Mouse (Mus musculus): ENCODE measurements around the gene Sgip1. TPM values are rescaled to one million over a fixed set of nuclear protein-coding genes. Genes with fewer than 3 reads are reported as not detected.

The Sgip1 gene
- polyA plus RNA-seq, 1 experiment = not detected

- Histone ChIP-seq H3K4me1 (ENCODE audit: control insufficient read depth, insufficient read depth, insufficient read length, low read length) (no peaks in the 10 kb centered on the region; the same call in 1 of the 2 replicates), H3K4me3 (ENCODE audit: insufficient read depth, low read depth, low read length) (peak overlapping the region; percentile 13; the same call in 1 of the 2 replicates), H3K27ac (replicated peaks; ENCODE audit: low read depth, low read length) (no peak overlapping the region)
Measured at GRCm38 (mm10) chr4:102762075-102762474, 21.0 kb downstream of the Sgip1 start.

- Histone ChIP-seq H3K27ac (replicated peaks; ENCODE audit: low read depth, low read length) (no peak overlapping the region), H3K4me1 (ENCODE audit: control insufficient read depth, insufficient read depth, insufficient read length, low read length) (no peaks in the 10 kb centered on the region), H3K4me3 (ENCODE audit: insufficient read depth, low read depth, low read length) (no peak overlapping the region)
Measured at GRCm38 (mm10) chr4:102769070-102769469, 28.0 kb downstream of the Sgip1 start.

GRCm38 (mm10) chr4:102769936-102770335 lies 28.8 kb downstream of the Sgip1 start:
- Histone ChIP-seq H3K4me1 (ENCODE audit: control insufficient read depth, insufficient read depth, insufficient read length, low read length) (no peaks in the 10 kb centered on the region), H3K4me3 (ENCODE audit: insufficient read depth, low read depth, low read length) (no peak overlapping the region), H3K27ac (replicated peaks; ENCODE audit: low read depth, low read length) (no peak overlapping the region)

DNA sequence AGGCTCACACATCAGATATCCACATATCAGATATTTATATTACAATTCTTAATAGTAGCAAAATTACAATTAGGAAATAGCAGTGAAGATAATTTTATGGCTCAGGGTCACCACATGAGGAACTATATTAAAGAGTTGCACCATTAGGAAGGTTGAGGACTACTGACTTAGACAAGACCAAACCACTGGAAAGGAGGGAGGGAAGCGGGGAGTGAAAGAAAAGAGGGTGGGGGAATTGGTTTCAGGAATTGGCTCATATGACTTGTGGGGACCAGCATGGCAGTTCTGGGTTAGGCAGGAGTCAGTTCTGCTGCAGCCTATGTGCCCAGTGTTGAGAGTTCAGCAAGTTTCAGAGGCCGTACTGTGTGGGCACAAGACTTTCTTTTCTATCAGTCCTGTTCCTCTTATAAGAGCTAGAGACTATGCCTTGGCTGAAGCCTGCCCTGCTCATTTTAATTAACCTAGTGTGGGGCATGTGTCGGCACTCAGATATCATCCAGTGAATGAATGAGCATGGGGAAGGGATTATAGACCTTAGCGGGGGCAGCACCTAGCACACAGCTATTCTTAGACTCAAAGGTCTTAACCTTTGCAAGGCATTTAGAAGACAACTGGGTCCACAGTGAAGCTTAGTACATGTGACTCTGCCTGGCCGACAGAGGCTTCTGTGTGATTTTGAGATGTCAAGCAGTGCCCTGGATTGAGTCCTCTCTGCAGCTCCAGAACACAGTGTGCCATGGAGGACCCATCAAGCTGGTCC lies 30.7 kb downstream of the Sgip1 start:
- H3K4me1 ChIP-seq (ENCODE audit: control insufficient read depth, insufficient read depth, insufficient read length, low read length) = no peaks in the 10 kb centered on the region
- H3K4me3 ChIP-seq (ENCODE audit: insufficient read depth, low read depth, low read length) = no peak overlapping the region
- no peak overlapping the region for H3K27ac ChIP-seq (replicated peaks; ENCODE audit: low read depth, low read length)

GRCm38 (mm10) chr4:102773225-102773624 lies 32.1 kb downstream of the Sgip1 start:
- H3K4me1 ChIP-seq (ENCODE audit: control insufficient read depth, insufficient read depth, insufficient read length, low read length) = no peaks in the 10 kb centered on the region

GRCm38 (mm10) chr4:102773841-102774240 lies 32.7 kb downstream of the Sgip1 start:
- Histone ChIP-seq H3K4me1 (ENCODE audit: control insufficient read depth, insufficient read depth, insufficient read length, low read length) (no peaks in the 10 kb centered on the region), H3K4me3 (ENCODE audit: insufficient read depth, low read depth, low read length) (no peak overlapping the region)

More at GRCm38 (mm10) chr4:102773225-102773624, 32.1 kb downstream of the Sgip1 start:
- H3K27ac ChIP-seq (replicated peaks; ENCODE audit: low read depth, low read length) = no peak overlapping the region
- no peak overlapping the region for H3K4me3 ChIP-seq (ENCODE audit: insufficient read depth, low read depth, low read length)

DNA sequence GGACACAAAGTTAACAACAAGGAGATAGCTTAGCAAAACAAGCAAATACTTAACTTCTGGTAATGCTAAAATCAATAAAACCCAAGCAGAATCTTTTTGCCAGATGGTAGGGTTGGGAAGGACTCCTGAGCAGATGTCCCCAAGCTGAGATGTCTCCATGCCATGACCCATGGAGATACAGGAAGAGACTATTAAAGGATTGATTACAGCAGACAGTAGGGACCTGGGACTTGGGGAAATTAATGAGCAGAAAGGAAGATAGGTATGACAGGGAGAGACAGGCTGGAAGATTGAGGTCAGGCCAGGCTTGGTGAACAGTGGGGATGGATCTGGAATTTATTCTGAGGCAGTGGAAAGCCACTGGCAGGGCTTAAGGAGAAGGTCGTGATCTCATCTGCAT lies 33.5 kb downstream of the Sgip1 start:
- Histone ChIP-seq H3K4me1 (ENCODE audit: control insufficient read depth, insufficient read depth, insufficient read length, low read length) (no peaks in the 10 kb centered on the region), H3K4me3 (ENCODE audit: insufficient read depth, low read depth, low read length) (no peak overlapping the region), H3K27ac (replicated peaks; ENCODE audit: low read depth, low read length) (no peak overlapping the region)

More at GRCm38 (mm10) chr4:102773841-102774240, 32.7 kb downstream of the Sgip1 start:
- H3K27ac ChIP-seq (replicated peaks; ENCODE audit: low read depth, low read length) = no peak overlapping the region

DNA sequence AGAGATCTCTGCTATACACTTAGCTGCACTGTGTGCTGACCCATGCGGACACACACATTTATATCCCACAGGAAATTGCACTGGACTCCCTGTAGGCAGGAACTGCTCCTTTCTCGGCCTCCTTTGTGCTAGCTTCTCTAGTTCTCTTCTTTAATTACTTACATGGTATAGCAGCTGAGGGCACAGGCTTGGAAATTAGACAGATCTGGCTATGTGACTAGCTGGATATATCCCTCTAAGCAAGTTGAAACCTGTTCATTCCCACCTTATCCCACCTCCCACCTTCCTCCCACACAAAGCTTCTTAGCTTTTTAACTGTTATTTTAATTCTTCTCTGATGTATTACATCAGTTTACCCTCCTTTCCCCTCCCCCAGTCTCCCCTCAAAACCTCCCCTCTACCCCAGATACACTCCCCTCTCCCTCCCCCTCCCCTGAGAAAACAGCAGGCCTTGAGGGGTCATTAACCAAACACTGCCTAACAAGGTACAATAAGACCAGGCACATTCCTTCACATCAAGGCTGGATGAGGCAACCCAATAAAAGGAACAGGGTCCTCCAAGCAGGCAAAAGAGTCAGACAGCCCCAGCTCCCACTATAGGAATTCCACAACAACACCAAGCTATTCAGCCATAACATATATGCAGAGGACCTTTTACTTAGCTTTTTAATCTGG lies 34.6 kb downstream of the Sgip1 start:
- no peaks in the 10 kb centered on the region for H3K4me1 ChIP-seq (ENCODE audit: control insufficient read depth, insufficient read depth, insufficient read length, low read length)
- no peak overlapping the region for H3K4me3 ChIP-seq (ENCODE audit: insufficient read depth, low read depth, low read length)
- no peak overlapping the region for H3K27ac ChIP-seq (replicated peaks; ENCODE audit: low read depth, low read length)

GRCm38 (mm10) chr4:102779902-102780301 lies 38.8 kb downstream of the Sgip1 start:
- Histone ChIP-seq H3K4me1 (ENCODE audit: control insufficient read depth, insufficient read depth, insufficient read length, low read length) (no peaks in the 10 kb centered on the region), H3K4me3 (ENCODE audit: insufficient read depth, low read depth, low read length) (no peak overlapping the region), H3K27ac (replicated peaks; ENCODE audit: low read depth, low read length) (no peak overlapping the region)

GRCm38 (mm10) chr4:102783063-102783748 lies 42.1 kb downstream of the Sgip1 start:
- Histone ChIP-seq H3K27ac (replicated peaks; ENCODE audit: low read depth, low read length) (no peak overlapping the region), H3K4me3 (ENCODE audit: insufficient read depth, low read depth, low read length) (no peak overlapping the region)

DNA sequence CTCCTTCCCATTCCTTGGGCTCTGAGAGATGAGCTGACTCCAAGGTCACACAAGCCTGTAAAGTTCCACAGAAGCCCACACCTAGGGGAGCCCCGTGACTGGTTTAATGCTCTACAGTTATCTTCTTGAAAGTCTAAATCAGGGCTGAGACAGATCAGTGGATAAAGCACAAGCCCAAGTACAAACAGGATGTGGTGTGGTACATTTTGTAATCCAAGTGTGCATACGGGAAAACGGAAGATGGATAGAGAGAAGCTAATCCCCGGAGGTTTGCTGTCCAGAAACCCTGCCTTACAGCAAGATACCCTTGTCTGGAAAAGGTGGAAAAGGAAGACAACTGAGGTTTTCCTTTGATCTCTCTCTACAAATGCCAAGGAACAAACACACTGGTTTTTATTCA lies 44.1 kb downstream of the Sgip1 start:
- Histone ChIP-seq H3K4me3 (ENCODE audit: insufficient read depth, low read depth, low read length) (no peak overlapping the region), H3K27ac (replicated peaks; ENCODE audit: low read depth, low read length) (no peak overlapping the region), H3K4me1 (ENCODE audit: control insufficient read depth, insufficient read depth, insufficient read length, low read length) (no peaks in the 10 kb centered on the region; the same call in 1 of the 2 replicates)

More at GRCm38 (mm10) chr4:102783063-102783748, 42.1 kb downstream of the Sgip1 start:
- H3K4me1 ChIP-seq (ENCODE audit: control insufficient read depth, insufficient read depth, insufficient read length, low read length) = no peaks in the 10 kb centered on the region

GRCm38 (mm10) chr4:102792100-102792790 lies 51.1 kb downstream of the Sgip1 start:
- peak overlapping the region; percentile 25; the same call in 1 of the 2 replicates for H3K27ac ChIP-seq (replicated peaks; ENCODE audit: low read depth, low read length)
- H3K4me3 ChIP-seq (ENCODE audit: insufficient read depth, low read depth, low read length) = no peak overlapping the region
- H3K4me1 ChIP-seq (ENCODE audit: control insufficient read depth, insufficient read depth, insufficient read length, low read length) = peaks cover 6% of the 10 kb centered on the region

DNA sequence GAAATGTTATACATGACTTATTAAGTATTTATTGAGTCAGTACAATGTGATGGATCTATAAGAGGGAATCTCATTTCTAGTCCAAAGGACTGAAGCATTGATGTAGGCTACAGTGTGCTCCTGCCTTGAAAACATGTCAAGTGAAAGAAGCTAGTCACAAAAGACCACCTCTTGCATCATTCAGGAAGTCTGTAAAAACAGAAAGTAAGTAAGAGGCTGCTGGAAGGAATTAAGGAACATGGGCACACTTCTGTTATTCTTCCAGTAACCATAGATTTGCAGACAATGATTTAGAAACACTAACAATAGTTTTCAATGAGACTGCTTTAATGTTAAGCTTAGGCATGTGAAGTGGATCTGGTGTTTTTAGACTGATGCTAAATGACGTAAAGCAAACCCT lies 60.4 kb downstream of the Sgip1 start:
- 0 out of 2 replicates have a peak, but pooled peaks cover 2% of the 10 kb centered on the region for H3K4me1 ChIP-seq (ENCODE audit: control insufficient read depth, insufficient read depth, insufficient read length, low read length)
- no peak overlapping the region for H3K4me3 ChIP-seq (ENCODE audit: insufficient read depth, low read depth, low read length)
- H3K27ac ChIP-seq (replicated peaks; ENCODE audit: low read depth, low read length) = no peak overlapping the region

DNA sequence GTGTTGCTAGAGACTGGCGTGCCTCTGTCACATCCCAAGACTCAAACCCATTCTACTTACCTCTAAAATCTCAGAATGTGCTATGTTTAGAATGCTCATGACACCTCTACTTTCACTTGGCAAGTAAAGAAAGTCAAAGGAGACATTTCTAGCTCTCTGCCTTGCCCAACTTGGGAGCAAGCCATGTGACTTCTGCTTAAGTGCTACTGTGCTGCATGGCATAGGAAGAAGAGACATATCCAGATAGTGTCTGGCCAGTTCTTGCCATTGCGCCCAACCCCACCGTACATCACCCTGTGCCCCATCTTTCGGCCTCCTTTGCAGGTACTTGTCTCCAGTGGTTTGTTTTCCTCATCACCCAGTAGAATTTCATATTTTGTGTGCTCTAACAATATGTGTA lies 60.8 kb downstream of the Sgip1 start:
- no peak overlapping the region for H3K27ac ChIP-seq (replicated peaks; ENCODE audit: low read depth, low read length)
- H3K4me3 ChIP-seq (ENCODE audit: insufficient read depth, low read depth, low read length) = no peak overlapping the region
- H3K4me1 ChIP-seq (ENCODE audit: control insufficient read depth, insufficient read depth, insufficient read length, low read length) = 0 out of 2 replicates have a peak, but pooled peaks cover 2% of the 10 kb centered on the region

GRCm38 (mm10) chr4:102804611-102805010 lies 63.5 kb downstream of the Sgip1 start:
- H3K4me1 ChIP-seq (ENCODE audit: control insufficient read depth, insufficient read depth, insufficient read length, low read length) = 0 out of 2 replicates have a peak, but pooled peaks cover 2% of the 10 kb centered on the region
- H3K4me3 ChIP-seq (ENCODE audit: insufficient read depth, low read depth, low read length) = no peak overlapping the region
- no peak overlapping the region for H3K27ac ChIP-seq (replicated peaks; ENCODE audit: low read depth, low read length)

Data from brown adipose tissue, adult 24 weeks (tissue).